Mouse (Mus musculus): Measurements from ENCODE around the gene Zfyve16.
A peak's percentile ranks its signal among the peaks of the same experiment; 100 is the strongest.

The Zfyve16 gene

DNA sequence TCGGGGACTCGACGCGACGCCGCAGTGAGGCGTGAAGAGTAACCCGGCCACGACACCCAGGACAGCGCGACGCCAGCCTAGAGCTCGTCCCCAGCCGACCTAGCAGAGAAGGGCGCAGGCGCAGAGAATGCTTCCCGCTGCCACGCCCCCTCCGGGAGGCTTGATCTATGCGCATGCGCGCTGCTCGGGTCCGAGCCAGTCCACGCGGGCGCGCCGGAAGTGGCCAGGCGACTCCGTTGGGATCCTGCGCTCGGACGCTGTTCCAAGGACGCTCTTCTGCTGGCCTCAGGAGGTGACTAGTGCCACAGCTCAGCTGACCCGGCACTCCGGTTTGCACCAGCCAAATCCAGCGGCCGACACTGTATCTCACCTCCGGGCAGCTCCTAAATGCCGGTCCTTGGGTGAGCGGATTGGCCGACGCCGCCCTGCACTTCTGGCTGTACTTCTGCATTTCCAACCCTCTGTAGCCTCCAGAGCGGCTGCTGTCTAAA is at the start of gene Zfyve16:
TSS of gene Zfyve16 (minus strand) at position 148 of the 491 bp plus-strand sequence.
- DNase-seq (ENCODE audit: low spot score in 2 of 2), result peak; percentile 95 to 96

GRCm38 (mm10) chr13:92578210-92578609 is 47.5 kb upstream of the Zfyve16 start:
- DNase-seq (ENCODE audit: low spot score in 2 of 2), result no peak

GRCm38 (mm10) chr13:92576688-92577087 is 46.0 kb upstream of the Zfyve16 start:
- DNase-seq (ENCODE audit: low spot score in 2 of 2), result no peak

GRCm38 (mm10) chr13:92576072-92576471 is 45.4 kb upstream of the Zfyve16 start, which contains the start of gene Spz1:
Gene Spz1 (minus strand): TSS chr13:92576172.
- DNase-seq (ENCODE audit: low spot score in 2 of 2), result no peak

DNA sequence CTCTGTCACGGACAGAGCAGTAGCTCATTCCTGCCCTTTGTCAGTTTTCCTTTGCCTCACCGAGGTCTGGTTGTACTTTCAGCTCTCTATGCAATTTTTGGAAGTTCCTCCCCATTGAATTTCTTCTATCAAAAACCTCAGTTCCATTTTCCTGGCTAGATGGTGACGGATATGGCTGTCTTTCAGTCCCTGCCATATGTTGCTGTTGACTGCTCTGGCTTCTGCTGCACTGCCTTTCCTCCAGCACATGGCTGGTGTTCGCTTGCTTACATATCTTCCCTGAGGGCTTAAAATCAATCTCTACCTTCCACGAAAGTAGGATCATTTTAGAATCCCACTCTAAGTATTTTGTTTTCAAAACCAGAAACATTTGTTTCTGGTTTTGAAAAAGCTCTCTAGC is 28.8 kb upstream of the Zfyve16 start:
- DNase-seq (ENCODE audit: low spot score in 2 of 2), result no peak

- no peak for DNase-seq (ENCODE audit: low spot score in 2 of 2)
Measured at GRCm38 (mm10) chr13:92557229-92557628, 26.6 kb upstream of the Zfyve16 start.

GRCm38 (mm10) chr13:92556458-92557126 is 25.9 kb upstream of the Zfyve16 start:
- no peak for DNase-seq (ENCODE audit: low spot score in 2 of 2)

GRCm38 (mm10) chr13:92547093-92547492 is 16.4 kb upstream of the Zfyve16 start:
- no peak for DNase-seq (ENCODE audit: low spot score in 2 of 2)

- DNase-seq (ENCODE audit: low spot score in 2 of 2), result no peak
Measured at GRCm38 (mm10) chr13:92540997-92541396, 10.3 kb upstream of the Zfyve16 start.

DNA sequence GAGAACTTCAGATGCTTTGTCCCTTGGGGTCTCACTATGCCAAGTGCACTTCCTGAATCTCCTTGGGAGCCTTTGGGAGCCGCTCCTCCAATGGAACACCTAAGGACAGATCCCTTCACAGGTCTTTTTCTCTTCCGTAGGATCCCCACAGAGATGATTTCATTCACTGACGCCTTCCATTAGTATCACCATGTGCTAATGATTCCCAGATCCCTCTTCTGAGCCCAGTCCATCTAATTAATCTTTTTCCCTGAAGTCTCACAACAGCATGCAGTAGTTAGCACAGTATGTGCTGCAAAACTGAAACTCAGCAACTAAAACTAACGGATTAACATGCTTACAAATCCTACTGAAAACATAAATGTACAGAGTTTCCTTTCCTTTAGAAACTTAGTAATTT is 8.5 kb upstream of the Zfyve16 start:
- no peak for DNase-seq (ENCODE audit: low spot score in 2 of 2)

DNA sequence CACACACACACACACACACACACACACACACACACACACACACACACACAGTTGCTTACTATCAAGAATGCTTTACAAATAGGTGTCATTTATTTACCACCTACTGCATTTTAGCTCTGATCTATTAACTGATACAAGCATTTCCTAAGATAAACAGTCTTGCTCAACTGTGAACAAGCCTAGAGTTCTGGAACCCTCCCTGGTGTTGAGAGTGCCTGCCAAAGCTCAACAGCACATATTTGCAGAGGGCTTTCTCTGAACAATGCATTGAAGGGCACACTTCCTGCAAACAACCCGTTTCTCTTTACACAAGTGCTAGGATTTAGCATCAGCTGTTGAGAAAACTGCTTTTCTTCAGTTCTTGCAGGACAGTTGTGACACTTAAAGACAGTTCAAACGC is 3.1 kb upstream of the Zfyve16 start:
- DNase-seq (ENCODE audit: low spot score in 2 of 2), result no peak

GRCm38 (mm10) chr13:92532216-92532615 is 1.5 kb upstream of the Zfyve16 start:
- DNase-seq (ENCODE audit: low spot score in 2 of 2), result no peak

- DNase-seq (ENCODE audit: low spot score in 2 of 2), result no peak
Measured at GRCm38 (mm10) chr13:92531237-92531636, 569 bp upstream of the Zfyve16 start.

DNA sequence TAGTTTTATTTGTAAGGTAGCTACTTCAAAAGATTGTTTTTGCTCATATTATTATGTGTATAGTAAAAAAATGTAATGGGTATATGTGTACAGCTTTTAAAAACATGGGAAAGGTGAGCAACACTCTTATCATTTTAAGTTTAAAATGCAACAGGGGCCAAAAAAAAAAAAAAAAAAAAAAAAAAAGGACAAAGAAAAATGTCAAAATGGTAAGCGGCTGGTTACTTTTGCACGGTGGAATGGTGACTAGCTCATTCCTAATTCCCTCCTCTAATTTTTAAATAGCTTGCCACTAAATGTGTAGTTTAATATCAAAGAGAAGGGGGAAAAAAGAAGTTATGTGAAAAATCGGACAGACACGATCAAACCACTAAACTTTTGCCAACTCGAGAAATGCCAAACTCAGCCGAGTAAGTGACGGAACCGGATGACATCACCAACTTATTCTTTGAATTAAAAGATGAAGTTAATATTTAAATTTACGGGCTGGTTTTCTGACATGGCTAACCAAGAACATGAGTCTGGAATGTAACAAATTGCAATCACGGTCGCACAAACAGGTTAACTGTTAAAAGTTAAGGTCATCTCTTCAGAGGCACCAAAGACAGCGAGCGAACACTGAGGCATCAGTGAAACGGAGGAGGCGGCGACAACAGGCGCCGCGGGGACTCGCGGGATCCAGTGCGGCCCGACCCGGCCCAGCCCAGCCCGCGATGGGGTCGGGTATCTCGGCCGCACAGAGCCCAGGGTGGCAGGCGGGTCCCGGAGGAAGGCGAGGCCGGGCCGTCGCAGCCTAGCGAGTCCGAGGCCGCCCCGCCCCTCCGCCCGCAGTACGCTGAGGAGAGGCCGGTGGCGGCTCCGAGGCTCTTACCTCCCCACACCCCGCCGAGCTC is 594 bp downstream of the Zfyve16 start:
- DNase-seq (ENCODE audit: low spot score in 2 of 2), result no peak

- DNase-seq (ENCODE audit: low spot score in 2 of 2), result no peak
Measured at GRCm38 (mm10) chr13:92523178-92523813, 7.4 kb downstream of the Zfyve16 start.

DNA sequence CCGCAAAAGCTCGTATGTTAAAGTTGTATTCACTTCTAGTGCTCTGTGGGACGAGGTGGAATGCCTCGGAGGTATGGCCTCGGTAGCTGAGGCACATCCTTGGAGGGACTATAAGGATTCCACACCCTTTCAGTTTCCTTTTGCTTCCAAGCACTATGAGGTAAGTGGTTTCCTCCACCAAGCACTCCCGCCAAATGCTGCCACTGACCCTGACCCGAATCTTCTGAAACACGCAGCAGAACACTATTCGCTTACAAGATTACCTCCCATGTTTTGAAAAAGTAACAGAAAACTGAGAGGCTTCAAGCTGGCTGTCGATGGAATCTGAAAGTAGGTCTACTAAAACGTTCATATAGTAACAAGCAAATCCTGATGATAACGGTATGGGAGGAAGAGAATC is 25.8 kb downstream of the Zfyve16 start:
- no peak for DNase-seq (ENCODE audit: low spot score in 2 of 2)

GRCm38 (mm10) chr13:92491923-92492322 is 38.7 kb downstream of the Zfyve16 start:
- no peak for DNase-seq (ENCODE audit: low spot score in 2 of 2)

- no peak for DNase-seq (ENCODE audit: low spot score in 2 of 2)
Measured at GRCm38 (mm10) chr13:92490817-92491216, 39.9 kb downstream of the Zfyve16 start.

DNA sequence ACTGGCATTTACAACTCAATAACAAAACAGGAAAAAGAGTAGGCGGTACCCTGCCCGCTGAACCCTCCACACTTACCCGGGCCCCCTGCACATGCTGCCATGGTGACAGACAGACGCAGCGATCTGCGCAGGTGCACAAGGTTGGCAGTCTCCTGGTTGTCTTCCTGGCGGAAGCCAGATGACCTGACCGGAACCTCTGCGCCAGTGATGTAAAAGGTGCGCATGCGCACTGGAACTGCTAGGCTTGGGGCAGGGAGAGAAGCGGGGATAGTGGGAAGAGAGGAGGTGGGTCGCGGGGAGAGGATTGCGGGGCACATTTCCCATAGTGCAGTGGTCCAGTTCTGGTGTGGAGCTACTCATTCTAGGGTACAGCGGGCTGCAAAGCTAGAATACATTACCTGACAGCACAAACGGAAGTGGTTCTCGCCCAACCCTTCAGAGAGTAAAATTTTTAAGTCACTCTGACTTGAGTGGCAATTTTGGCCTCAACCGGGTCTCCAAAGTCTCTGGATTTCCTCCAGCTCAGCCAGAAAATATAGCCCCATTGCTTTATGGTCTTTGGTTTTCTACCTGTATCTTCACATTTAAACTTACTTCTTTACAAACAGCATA is 46.7 kb downstream of the Zfyve16 start, which contains the start of gene Fam151b:
TSS of gene Fam151b (minus strand) at position 164 of the 612 bp plus-strand sequence.
- DNase-seq (ENCODE audit: low spot score in 2 of 2), result peak; percentile 76 to 91

DNA sequence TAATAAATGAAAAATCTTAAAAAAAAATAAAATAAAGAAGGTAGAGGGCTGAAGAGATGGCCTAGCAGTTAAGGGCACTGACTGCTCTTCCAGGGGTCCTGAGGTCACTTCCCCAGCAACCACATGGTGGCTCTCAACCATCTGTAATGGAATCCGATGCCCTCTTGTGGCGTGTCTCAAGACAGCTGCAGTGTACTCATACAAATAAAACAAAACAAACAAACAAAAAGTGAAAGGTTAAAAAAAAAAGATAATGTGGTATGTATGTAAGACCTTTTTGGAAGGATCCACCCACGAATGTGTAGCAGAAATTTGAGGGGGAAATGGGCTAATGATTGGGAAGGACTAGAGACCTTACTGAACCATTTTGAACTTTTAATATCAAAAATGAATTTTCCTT is 47.3 kb downstream of the Zfyve16 start:
- DNase-seq (ENCODE audit: low spot score in 2 of 2), result peak in 1 of 2 experiments; percentile 70

GRCm38 (mm10) chr13:92470151-92470550 is 60.5 kb downstream of the Zfyve16 start:
- DNase-seq (ENCODE audit: low spot score in 2 of 2), result no peak

GRCm38 (mm10) chr13:92469381-92469780 is 61.3 kb downstream of the Zfyve16 start:
- no peak for DNase-seq (ENCODE audit: low spot score in 2 of 2)
